Mouse (Mus musculus) heart, postnatal 14 days (tissue): ENCODE measurements around the gene Cyp21a1. TPM values are rescaled to one million over a fixed set of nuclear protein-coding genes. Genes with fewer than 3 reads are reported as not detected.
"Not testable (repeated sequence)": the region's sequence is repeated elsewhere in the genome, so short reads cannot be mapped to it uniquely, and the experiment has no call there.

Experiments used
- DNase-seq, 2 experiments: peaks; one replicate each; pipeline ENCODE4 v3.0.0; 2021 to 2022
- intact Hi-C: fragments of 180-260 bp; cut with DNase I; formaldehyde crosslinking; loops from one replicate; pipeline ENCODE4 v1.15.1; 2025
- total RNA-seq, 2 experiments: library from RNA; stranded (reverse); gene quantifications; 2 replicates each; pipeline ENCODE4 v1.2.3; 2021

Cyp21a1 gene
- total RNA-seq, 2 experiments from 2014 or later, result not detected

DNA sequence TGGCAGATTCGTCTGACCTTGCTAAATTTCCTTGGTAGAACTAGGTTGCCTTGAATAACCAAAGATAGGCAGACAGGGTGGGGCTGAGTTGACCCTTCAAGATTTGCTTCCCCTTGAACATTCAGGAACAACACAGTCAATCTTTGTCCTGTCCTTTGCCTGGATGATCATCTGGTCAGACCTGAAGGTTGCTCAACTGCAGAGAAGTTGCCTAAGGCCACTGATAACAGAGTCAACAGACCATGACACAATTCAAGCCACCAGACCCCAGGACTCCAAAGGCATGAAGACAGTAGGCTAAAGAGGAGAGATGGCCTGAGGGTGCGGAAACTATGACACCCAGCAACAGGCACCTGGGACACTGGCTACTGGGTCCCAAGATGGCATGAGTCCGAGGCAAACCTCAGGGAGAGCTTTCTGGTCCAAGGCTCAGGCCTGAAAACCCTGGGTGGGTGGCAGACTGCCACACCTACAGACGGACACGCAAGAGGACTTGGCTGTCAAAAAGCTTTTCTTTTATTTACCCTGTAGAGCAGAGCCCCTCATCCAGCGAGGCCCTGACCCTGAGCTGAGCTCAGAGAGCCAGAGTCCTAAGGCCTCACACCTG, 4.3 kb upstream of the Cyp21a1 start:
- no peak for DNase-seq
- intact Hi-C loops, result no loop called here

- intact Hi-C loops, result no loop called here
- no peak for DNase-seq
These were observed 2.8 kb upstream of the Cyp21a1 start for GRCm38 (mm10) chr17:34807176-34807575.

DNA sequence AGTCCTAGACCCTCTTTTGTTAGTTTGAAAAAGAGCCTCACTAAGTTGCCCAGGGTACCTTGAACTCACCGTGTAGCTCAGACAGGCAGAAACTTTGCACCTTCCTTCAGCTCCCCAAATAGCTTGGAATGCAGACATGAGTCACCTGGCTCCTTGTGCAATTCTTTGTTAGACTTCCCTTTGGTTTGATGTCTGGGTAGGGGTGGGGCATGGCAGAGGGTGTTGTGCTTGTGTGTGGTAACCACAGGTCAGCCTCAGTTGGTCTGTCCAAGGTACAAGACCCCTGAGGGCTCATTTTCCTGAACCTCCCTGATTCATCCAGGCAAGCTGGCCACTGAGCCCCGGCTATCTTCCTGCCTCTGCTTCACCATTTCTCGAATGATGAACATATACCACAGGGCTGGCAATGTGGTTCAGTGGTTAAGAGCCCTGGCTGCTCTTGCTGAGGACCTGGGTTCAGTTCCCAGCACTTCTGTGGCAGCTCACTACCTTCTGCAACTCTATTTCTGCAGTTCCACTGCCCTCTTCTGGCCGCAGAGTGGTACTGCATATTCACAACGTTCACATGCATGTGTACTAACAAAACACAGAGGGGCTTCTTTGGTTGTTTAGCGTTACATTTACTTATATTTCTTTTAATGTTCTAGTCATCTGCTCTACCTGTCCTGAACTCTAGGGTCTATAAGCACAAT, 656 bp upstream of the Cyp21a1 start:
- DNase-seq, result no peak
- intact Hi-C loops, result no loop called here

- DNase-seq, intact Hi-C loops: not testable (repeated sequence)
These were observed 994 bp downstream of the Cyp21a1 start for GRCm38 (mm10) chr17:34803367-34803766.

GRCm38 (mm10) chr17:34802756-34803155, 1.6 kb downstream of the Cyp21a1 start:
- intact Hi-C loops, DNase-seq: not testable (repeated sequence)

DNA sequence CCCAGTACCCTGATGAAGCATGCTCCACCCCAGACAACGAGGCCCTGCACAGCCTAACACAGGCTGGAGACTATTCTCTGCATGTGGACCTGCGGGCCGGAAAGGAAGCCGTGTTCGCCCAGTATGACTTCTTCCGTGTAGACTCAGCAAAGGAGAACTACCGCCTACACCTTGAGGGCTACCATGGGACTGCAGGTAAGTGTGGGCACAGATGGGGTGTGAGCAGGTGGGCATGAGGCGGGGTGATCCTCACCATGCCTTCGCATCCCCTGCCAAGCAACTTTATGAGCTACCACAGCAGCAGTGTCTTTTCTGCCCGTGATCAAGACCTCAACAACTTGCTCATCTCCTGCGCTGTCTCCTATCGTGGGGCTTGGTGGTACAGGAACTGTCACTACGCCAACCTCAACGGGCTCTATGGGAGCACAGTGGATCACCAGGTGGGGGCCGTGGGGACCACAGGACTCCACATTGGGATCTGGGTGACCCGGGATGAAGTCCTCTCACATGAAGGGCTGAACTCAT, 3.5 kb downstream of the Cyp21a1 start:
- DNase-seq, intact Hi-C loops: not testable (repeated sequence)

DNA sequence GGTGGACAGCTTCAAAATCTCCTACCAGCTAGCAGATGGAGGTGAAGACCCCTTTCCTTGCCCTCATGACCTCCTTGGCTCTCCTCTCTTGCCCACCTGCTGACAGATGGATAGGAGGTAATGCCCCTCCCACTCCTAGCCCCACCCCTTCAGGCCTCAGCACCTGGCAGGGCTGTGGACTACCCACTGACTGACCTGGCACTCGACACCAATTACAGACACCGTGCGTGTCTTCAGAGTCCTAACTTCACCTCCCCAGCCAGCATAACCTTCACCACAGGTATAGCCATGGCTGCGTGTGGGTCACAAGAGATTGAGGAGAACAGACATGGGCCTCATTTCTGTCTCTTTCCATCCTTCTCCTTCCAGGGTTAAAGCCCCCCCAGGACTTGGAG, 4.8 kb downstream of the Cyp21a1 start:
- intact Hi-C loops, result loop anchor here (2.0 kb wide), 1 partner anchor 85 kb away; no protein-coding TSS in a partner anchor
- no peak for DNase-seq

DNA sequence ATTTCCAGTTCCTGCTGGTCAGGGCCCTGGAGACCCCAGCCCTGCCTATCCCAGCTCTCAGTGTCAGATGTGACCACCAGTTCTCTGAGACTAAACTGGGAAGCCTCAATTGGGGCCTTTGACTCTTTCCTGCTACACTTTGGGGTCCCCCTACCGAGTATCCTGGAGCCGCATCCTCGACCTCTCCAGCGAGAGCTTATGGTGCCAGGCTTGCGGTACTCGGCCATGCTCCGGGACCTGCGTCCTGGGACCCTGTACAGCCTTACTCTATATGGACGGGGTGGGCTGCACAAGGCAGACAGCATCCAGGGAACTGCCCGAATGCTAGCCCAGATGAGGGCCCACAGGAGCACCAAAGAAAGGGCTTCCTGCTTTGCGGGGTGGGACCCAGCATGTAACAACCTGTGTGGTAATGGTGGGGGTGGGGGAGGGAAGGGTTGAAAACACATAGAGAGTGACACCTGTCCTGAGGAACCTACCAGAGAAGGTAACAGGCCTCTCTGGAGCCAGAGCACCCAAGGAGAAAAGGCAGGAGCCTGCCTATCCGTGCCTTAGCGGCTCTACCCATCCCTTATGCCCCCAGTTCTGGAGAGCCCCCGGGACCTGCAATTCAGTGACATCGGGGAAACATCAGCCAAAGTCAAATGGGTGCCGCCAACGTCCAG, 5.4 kb downstream of the Cyp21a1 start:
- intact Hi-C loops, result loop anchor here (2.0 kb wide), 1 partner anchor 84 kb away; no protein-coding TSS in a partner anchor
- no peak for DNase-seq

- not testable (repeated sequence) for DNase-seq
- intact Hi-C loops, result loop anchor here (2.0 kb wide), 1 partner anchor 83 kb away; no protein-coding TSS in a partner anchor
These were observed 6.3 kb downstream of the Cyp21a1 start for GRCm38 (mm10) chr17:34798071-34798470.

DNA sequence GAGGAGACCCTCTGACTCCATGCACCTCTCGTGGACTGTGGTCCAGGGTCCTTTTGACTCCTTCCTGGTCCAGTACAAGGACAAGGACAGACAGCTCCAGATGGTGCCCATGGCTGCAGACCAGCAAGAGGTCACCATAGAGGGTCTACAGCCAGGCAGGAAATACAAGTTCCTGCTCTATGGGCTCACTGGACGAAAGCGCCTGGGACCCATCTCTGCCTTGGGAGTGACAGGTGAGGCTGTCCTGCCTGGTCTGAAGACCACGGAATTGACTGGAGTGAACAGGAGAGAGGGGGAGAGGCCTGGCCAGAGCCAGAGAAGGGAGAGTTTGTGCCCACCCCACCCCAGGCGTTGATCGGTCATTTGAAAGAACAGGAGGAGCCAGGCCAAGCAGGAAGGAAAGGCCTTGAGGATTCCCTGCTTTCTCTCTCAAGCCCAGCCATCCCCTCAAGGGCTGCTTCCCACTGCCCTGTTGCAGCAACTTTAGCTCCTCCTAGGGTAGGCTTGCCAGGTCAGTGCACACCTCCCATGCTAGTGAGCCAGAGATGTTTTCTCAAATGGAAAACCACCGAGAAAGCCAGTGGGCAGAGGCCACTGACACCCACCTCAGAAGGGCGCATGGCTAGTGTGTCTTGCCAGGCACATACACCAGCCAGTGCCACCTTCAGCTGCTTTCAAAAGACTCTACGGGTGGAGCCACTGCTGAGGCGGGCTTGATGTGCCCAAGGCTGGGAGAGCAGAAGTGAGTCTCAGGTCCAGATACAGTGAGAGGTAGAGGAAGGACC, 7.0 kb downstream of the Cyp21a1 start:
- intact Hi-C loops, result not testable (repeated sequence)

DNA sequence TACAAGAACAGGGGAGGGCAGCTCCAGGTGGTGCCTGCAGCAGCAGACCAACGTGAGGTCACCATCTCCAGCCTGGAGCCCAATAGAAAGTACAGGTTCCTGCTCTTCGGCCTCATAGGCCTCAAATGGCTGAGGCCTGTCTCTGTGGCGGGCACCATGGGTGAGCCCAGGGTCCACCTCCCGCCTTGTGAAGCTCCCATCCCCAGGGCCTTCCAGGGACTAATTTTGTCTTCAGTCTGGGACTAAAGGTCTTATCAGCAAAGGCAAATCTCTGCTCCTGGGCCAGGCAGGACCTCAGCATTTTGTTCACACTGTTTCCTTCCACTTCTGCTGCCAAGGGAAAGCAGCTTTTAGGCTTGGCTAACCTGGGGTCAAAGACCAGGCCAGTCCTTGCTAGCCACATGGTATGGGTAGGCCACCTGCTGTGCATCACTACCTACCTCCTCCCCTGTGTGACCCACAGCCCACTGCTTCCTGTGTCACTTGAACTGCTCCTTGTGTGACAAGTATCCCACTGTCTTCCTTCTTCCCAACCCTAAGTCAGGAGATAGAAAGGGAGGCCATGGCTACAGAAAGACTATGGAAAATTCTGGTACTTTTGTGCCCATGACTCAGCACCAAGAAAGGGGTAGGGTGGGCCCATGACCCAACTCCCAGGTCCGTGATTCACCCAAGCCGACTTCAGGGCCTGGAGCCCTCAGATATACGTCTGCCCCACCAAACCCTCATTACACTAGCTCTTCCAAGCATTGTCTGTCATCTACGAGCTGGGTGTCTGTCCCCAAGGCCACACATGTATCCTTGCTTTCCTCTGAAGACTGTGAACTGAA, 7.8 kb downstream of the Cyp21a1 start:
- no peak for DNase-seq
- intact Hi-C loops, result no loop called here

More for the DNA sequence above, 7.0 kb downstream of the Cyp21a1 start:
- not testable (repeated sequence) for DNase-seq

- intact Hi-C loops, result no loop called here
- DNase-seq, result peak; percentile 49 to 74
These were observed 8.7 kb downstream of the Cyp21a1 start for GRCm38 (mm10) chr17:34795633-34796032.

- DNase-seq, result no peak
- intact Hi-C loops, result no loop called here
These were observed 9.3 kb downstream of the Cyp21a1 start for GRCm38 (mm10) chr17:34795016-34795415.

DNA sequence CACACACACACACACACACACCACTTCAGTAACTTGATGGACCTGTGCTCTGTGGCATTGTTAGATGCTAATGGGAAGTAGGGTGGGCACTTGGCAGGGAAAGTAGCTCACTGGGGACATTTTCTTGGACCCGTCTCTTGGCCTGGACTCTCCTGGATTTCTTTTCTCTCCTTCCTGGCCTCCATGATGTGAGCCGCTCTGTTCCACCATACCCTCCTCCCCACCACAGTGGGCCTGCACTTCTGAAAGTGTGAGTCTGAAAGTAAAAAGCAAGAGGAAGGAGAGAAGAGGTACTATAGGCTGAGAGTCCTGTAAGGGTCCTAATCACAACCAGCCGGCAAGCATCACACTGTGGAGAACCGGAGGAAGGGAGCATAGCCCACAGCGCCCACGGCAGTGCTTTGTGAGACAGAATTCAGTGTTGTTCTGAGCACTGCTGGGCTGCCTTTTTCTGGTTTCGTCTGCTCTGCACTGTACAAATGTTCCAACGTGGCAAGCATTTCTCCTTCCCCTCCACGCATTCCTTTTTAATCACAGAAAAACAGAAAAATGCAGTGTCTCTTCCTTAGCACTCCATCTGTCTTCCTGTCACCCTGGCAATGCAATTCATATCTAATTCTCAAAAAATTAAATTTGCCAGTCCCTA, 26.6 kb downstream of the Cyp21a1 start:
- DNase-seq, result no peak
- intact Hi-C loops, result no loop called here

- intact Hi-C loops, result no loop called here
These were observed 42.9 kb downstream of the Cyp21a1 start for GRCm38 (mm10) chr17:34761471-34761870.

More at GRCm38 (mm10) chr17:34761471-34761870, 42.9 kb downstream of the Cyp21a1 start:
- no peak for DNase-seq
